In the genomic region with DNA sequence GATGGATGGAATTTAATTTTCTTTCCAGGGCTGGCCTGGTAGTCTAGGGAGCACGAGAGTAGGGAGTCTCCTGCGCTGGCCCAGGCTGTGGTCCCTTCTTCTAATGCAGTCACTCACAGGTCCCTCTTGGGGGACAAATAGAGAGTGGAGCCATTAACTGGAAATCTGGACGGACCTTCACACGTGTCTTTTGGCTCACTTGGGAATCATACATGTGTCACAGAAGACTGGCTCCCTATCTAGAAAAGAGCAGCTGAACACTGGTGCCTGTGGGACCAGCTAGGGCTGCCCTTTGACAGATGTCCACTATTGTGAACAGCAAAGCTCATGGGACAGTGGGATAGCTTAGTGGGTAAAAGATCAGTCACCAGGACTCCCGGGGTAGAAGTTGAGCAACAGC, we compare ENCODE assay signal across 17 mouse cellular contexts. TPM values are rescaled to one million over a fixed set of nuclear protein-coding genes. Genes with fewer than 3 reads are reported as not detected.
"Had no signal": no experiment of that assay in that cellular context is flagged by ENCODE, and none has a peak within 500 bp of the region (broad histone marks: within the 10 kb centered on the region; RNA-seq: fewer than 3 reads in every experiment).

No protein-coding gene starts in this region.

- H3K36me3 ChIP-seq: neural tube, embryonic 13.5 days; neural tube, embryonic 15.5 days; stomach, embryonic 15.5 days had no signal

- H3K4me3 ChIP-seq: neural tube, embryonic 13.5 days; neural tube, embryonic 15.5 days; stomach, embryonic 15.5 days had no signal

- H3K9ac ChIP-seq: neural tube, embryonic 13.5 days; neural tube, embryonic 15.5 days; stomach, embryonic 15.5 days had no signal

- H3K4me2 ChIP-seq: neural tube, embryonic 13.5 days; neural tube, embryonic 15.5 days; stomach, embryonic 15.5 days had no signal

- H3K27ac ChIP-seq: neural tube, embryonic 13.5 days; neural tube, embryonic 15.5 days; stomach, embryonic 15.5 days; stomach, postnatal 0 days had no signal

- H3K9me3 ChIP-seq: neural tube, embryonic 13.5 days; neural tube, embryonic 15.5 days; stomach, embryonic 15.5 days had no signal

- DNase-seq: retina, postnatal 1 day; right cerebral cortex, adult 18-20 months; right cerebral cortex, postnatal 14 days; right cerebral cortex, postnatal 25 days; right cerebral cortex, postnatal 4 days; spleen, adult 18-20 months; thymus, adult 18-20 months; thymus, adult 2 months; thymus, postnatal 14 days; thymus, postnatal 25 days; thymus, postnatal 36 days; thymus, postnatal 4 days had no signal

RNA-seq across cellular contexts. Expression of gene Eva1c, which starts 0.5 kb away (rescaled TPM):
- total RNA-seq: neutrophil, adult 5-6 weeks had no signal
